In genomic region chr19:55276770-55277169, GRCm38 (mm10) we compare ENCODE assay signal across 25 mouse cellular contexts. TPM values are rescaled to one million over a fixed set of nuclear protein-coding genes. Genes with fewer than 3 reads are reported as not detected.
"Had no signal": no experiment of that assay in that cellular context is flagged by ENCODE, and none has a peak within 500 bp of the region (broad histone marks: within the 10 kb centered on the region; RNA-seq: fewer than 3 reads in every experiment).

No protein-coding gene starts in this region.

- H3K27me3 ChIP-seq: lung, embryonic 15.5 days; megakaryocyte, embryonic 14.5 days; midbrain, embryonic 13.5 days; midbrain, embryonic 15.5 days; neural tube, embryonic 13.5 days; neural tube, embryonic 15.5 days had no signal

- H3K9me3 ChIP-seq: lung, embryonic 15.5 days; megakaryocyte, embryonic 14.5 days; midbrain, embryonic 13.5 days; midbrain, embryonic 15.5 days; neural tube, embryonic 13.5 days; neural tube, embryonic 15.5 days had no signal

- H3K4me1 ChIP-seq: midbrain, embryonic 13.5 days; midbrain, embryonic 15.5 days; neural tube, embryonic 13.5 days; neural tube, embryonic 15.5 days had no signal

- H3K9ac ChIP-seq: lung, embryonic 15.5 days; midbrain, embryonic 13.5 days; midbrain, embryonic 15.5 days; neural tube, embryonic 13.5 days; neural tube, embryonic 15.5 days had no signal

- ATAC-seq: lung, postnatal 0 days; midbrain, embryonic 13.5 days; midbrain, embryonic 15.5 days had no signal

- H3K4me2 ChIP-seq: lung, embryonic 15.5 days; midbrain, embryonic 11.5 days; midbrain, embryonic 13.5 days; midbrain, embryonic 15.5 days; neural tube, embryonic 13.5 days; neural tube, embryonic 15.5 days had no signal

- DNase-seq: lung, adult 2 months; lung, postnatal 14 days; lung, postnatal 36 days; retina, postnatal 1 day; right cerebral cortex, adult 18-20 months; right cerebral cortex, postnatal 25 days; right cerebral cortex, postnatal 4 days; spleen, adult 18-20 months; thymus, adult 18-20 months; thymus, postnatal 14 days; thymus, postnatal 36 days had no signal

- H3K4me3 ChIP-seq: lung, embryonic 15.5 days; megakaryocyte, embryonic 14.5 days; midbrain, embryonic 13.5 days; midbrain, embryonic 15.5 days; myocyte; neural tube, embryonic 13.5 days; neural tube, embryonic 15.5 days had no signal

- H3K27ac ChIP-seq: lung, embryonic 15.5 days; macrophage; midbrain, embryonic 13.5 days; midbrain, embryonic 15.5 days; neural tube, embryonic 13.5 days; neural tube, embryonic 15.5 days had no signal

- H3K36me3 ChIP-seq: midbrain, embryonic 15.5 days; neural tube, embryonic 15.5 days had no signal

RNA-seq across cellular contexts. Expression of gene Gucy2g, which starts 35.7 kb away (rescaled TPM):
- total RNA-seq: megakaryocyte progenitor cell, adult 5-6 weeks; midbrain, postnatal 0 days had no signal
- polyA plus RNA-seq: macrophage; midbrain, embryonic 11.5 days; midbrain, embryonic 15.5 days; midbrain, postnatal 0 days; neural tube, embryonic 11.5 days; neural tube, embryonic 13.5 days; stomach, embryonic 14.5 days had no signal
